Mouse (Mus musculus): ENCODE data around the gene Crtc3.

- TF ChIP-seq CTCF (IDR thresholded peaks at IDR 0.05; ENCODE audit: control insufficient read depth, insufficient read depth, insufficient read length) (no peak), MAX (IDR thresholded peaks at IDR 0.05) (peak; percentile 17), MYOD1 (IDR thresholded peaks at IDR 0.05; ENCODE audit: control insufficient read depth, insufficient read length, low read depth) (no peak), CEBPB (IDR thresholded peaks at IDR 0.05; ENCODE audit: low read depth) (peak; percentile 34)
These were observed 26.6 kb upstream of the Crtc3 start for GRCm38 (mm10) chr7:80715306-80715705.
